Mouse (Mus musculus) liver, embryonic 11.5 days (tissue): ENCODE measurements around the gene Izumo1. TPM values are rescaled to one million over a fixed set of nuclear protein-coding genes. Genes with fewer than 3 reads are reported as not detected.

Experiments used
- ATAC-seq: fragments of 200-750 bp; cut with Nextera tagmentation; replicated peaks from 2 replicates; pipeline ENCODE4 v1.8.0; 2017; ENCODE audit warnings: moderate number of reproducible peaks, mild to moderate bottlenecking, moderate TSS enrichment, moderate library complexity; ENCODE audit not compliant: low FRiP score
- DNase-seq: peaks from one replicate; pipeline ENCODE4 v3.0.0-alpha.2; 2017; ENCODE audit warnings: low spot score
- H3K27ac ChIP-seq: fragments of 300-500 bp; sonication (generic); 2 replicates; pipeline ENCODE4 v1.5.1; 2014; ENCODE audit warnings: mild to moderate bottlenecking, low read depth, low read length, control low read depth
- H3K27me3 ChIP-seq: fragments of 300-500 bp; sonication (generic); replicated peaks from 2 replicates; pipeline ENCODE4 v1.6.1; 2014; ENCODE audit warnings: low read length, mixed read lengths; ENCODE audit not compliant: control insufficient read depth, insufficient read depth
- H3K36me3 ChIP-seq: fragments of 300-500 bp; sonication (generic); 2 replicates; pipeline ENCODE4 v1.6.1; 2014; ENCODE audit warnings: mild to moderate bottlenecking, low read length, moderate library complexity, mixed read lengths; ENCODE audit not compliant: control insufficient read depth, insufficient read depth
- H3K4me1 ChIP-seq: fragments of 300-500 bp; sonication (generic); replicated peaks from 2 replicates; pipeline ENCODE4 v1.6.1; 2014; ENCODE audit warnings: low read length, mixed read lengths; ENCODE audit not compliant: control insufficient read depth, insufficient read depth
- H3K4me2 ChIP-seq: fragments of 300-500 bp; sonication (generic); 2 replicates; pipeline ENCODE4 v1.6.1; 2014; ENCODE audit warnings: mild to moderate bottlenecking, control low read depth, moderate library complexity
- H3K4me3 ChIP-seq: fragments of 300-500 bp; sonication (generic); 2 replicates; pipeline ENCODE4 v1.5.1; 2014; ENCODE audit warnings: low read depth, low read length, control low read depth
- H3K9ac ChIP-seq: fragments of 300-500 bp; sonication (generic); 2 replicates; pipeline ENCODE4 v1.6.1; 2014; ENCODE audit warnings: low read depth, low read length, control low read depth
- H3K9me3 ChIP-seq: fragments of 300-500 bp; sonication (generic); 2 replicates; pipeline ENCODE4 v1.6.1; 2016; ENCODE audit warnings: low read length, inconsistent platforms, mixed read lengths; ENCODE audit not compliant: control insufficient read depth
- WGBS: fragments of 180-500 bp; shearing (Covaris S2); extraction: QIAGEN DNeasy Blood & Tissue Kit; methylation state at CpG from one replicate; pipeline ENCODE4 v1.1.7; 2014; 5-methylcytosine and 5-hydroxymethylcytosine counted together
- polyA plus RNA-seq: library from polyadenylated mRNA; unstranded; fragments of >200 nt; fragmentation: Nextera tagmentation; extraction: Ambion mirVana; gene quantifications from 2 replicates; pipeline ENCODE4 v1.2.1, GENCODE M21; 2014

The Izumo1 gene
- polyA plus RNA-seq, 1 experiment from 2014 or later: 0.22 TPM

DNA sequence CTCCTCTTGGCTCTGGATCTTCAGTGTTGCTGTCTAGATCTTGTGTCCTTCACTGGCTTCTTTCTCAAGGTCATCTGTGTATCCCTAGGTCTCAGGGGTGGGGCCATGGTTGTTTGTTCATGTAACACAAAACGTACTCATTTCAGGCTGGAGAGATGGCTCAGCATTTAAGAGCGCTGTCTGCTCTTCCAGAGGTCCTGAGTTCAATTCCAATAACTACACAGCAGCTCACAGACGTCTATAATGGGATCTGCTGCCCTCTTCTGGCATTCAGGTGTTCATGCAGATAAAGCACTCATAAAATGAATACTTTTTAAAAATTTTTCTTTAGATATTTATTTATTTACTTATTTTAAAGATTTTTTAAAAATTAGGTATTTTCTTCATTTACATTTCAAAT is 30.7 kb upstream of the Izumo1 start:
- ATAC-seq (no peak), DNase-seq (no peak)
- H3K9ac ChIP-seq: no peak overlapping the region
- H3K4me2 ChIP-seq: no peak overlapping the region
- no peak overlapping the region for H3K27ac ChIP-seq
- H3K9me3 ChIP-seq: no peaks in the 10 kb centered on the region
- no peak overlapping the region for H3K4me3 ChIP-seq
- no peaks in the 10 kb centered on the region for H3K27me3 ChIP-seq
- H3K36me3 ChIP-seq: peaks cover 4% of the 10 kb centered on the region
- no peaks in the 10 kb centered on the region for H3K4me1 ChIP-seq
- 60% methylated on average over 3 of the region's 3 CpGs for WGBS

GRCm38 (mm10) chr7:45591880-45592279 is 29.7 kb upstream of the Izumo1 start:
- no peaks in the 10 kb centered on the region for H3K27me3 ChIP-seq
- no peak overlapping the region for H3K9ac ChIP-seq
- H3K4me3 ChIP-seq: no peak overlapping the region
- no peaks in the 10 kb centered on the region for H3K9me3 ChIP-seq
- H3K4me2 ChIP-seq: no peak overlapping the region
- no peaks in the 10 kb centered on the region for H3K4me1 ChIP-seq
- WGBS: 63% methylated on average over 7 of the region's 7 CpGs
- DNase-seq (no peak), ATAC-seq (no peak)
- H3K36me3 ChIP-seq: no peaks in the 10 kb centered on the region
- no peak overlapping the region for H3K27ac ChIP-seq

- no peak overlapping the region for H3K27ac ChIP-seq
Measured at GRCm38 (mm10) chr7:45593118-45593815, 28.3 kb upstream of the Izumo1 start.

GRCm38 (mm10) chr7:45595176-45595575 is 26.4 kb upstream of the Izumo1 start:
- Histone ChIP-seq H3K9me3 (no peaks in the 10 kb centered on the region), H3K4me3 (no peak overlapping the region), H3K4me1 (peaks cover 6% of the 10 kb centered on the region), H3K27ac (no peak overlapping the region), H3K36me3 (no peaks in the 10 kb centered on the region), H3K4me2 (no peak overlapping the region), H3K9ac (no peak overlapping the region), H3K27me3 (no peaks in the 10 kb centered on the region)
- WGBS: 81% methylated on average over 4 of the region's 4 CpGs
- ATAC-seq: no peak
- no peak for DNase-seq

More at GRCm38 (mm10) chr7:45593118-45593815, 28.3 kb upstream of the Izumo1 start:
- peak; percentile 65 for DNase-seq
- WGBS: 23% methylated on average over 10 of the region's 10 CpGs
- no peaks in the 10 kb centered on the region for H3K9me3 ChIP-seq
- H3K27me3 ChIP-seq: no peaks in the 10 kb centered on the region
- H3K4me1 ChIP-seq: no peaks in the 10 kb centered on the region
- no peak overlapping the region for H3K4me2 ChIP-seq
- ATAC-seq: no peak
- H3K36me3 ChIP-seq: no peaks in the 10 kb centered on the region
- H3K4me3 ChIP-seq: no peak overlapping the region
- H3K9ac ChIP-seq: no peak overlapping the region

DNA sequence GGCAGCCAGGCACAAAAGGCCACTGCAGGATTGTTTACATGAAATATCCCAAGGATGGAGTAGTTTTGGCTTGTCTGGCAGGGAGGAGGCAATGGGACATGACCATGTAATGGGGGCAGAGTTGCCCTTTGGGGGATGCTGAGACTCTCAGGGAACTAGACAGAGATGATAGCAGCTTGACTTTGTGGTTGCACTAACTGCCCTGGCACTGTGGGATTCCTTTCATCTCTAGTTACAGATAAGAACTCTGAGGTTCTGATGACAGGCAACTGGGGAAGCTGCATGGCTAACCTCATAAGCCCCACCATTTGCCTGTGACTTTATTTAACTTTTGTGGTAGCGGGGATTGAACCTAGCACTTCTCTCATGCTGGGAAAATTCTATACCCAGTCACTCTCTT is 25.5 kb upstream of the Izumo1 start:
- peaks cover 6% of the 10 kb centered on the region for H3K4me1 ChIP-seq
- no peak overlapping the region for H3K9ac ChIP-seq
- H3K27me3 ChIP-seq: no peaks in the 10 kb centered on the region
- H3K36me3 ChIP-seq: no peaks in the 10 kb centered on the region
- DNase-seq (no peak), ATAC-seq (no peak)
- no peaks in the 10 kb centered on the region for H3K9me3 ChIP-seq
- 67% methylated on average over 1 of the region's 1 CpGs for WGBS
- no peak overlapping the region for H3K4me3 ChIP-seq
- no peak overlapping the region for H3K27ac ChIP-seq
- H3K4me2 ChIP-seq: no peak overlapping the region

GRCm38 (mm10) chr7:45597013-45597412 is 24.6 kb upstream of the Izumo1 start:
- ATAC-seq: no peak
- 80% methylated on average over 5 of the region's 5 CpGs for WGBS
- H3K4me2 ChIP-seq: no peak overlapping the region
- H3K9me3 ChIP-seq: no peaks in the 10 kb centered on the region
- H3K36me3 ChIP-seq: no peaks in the 10 kb centered on the region
- peaks cover 6% of the 10 kb centered on the region for H3K4me1 ChIP-seq
- no peaks in the 10 kb centered on the region for H3K27me3 ChIP-seq
- H3K4me3 ChIP-seq: no peak overlapping the region
- H3K9ac ChIP-seq: no peak overlapping the region
- no peak for DNase-seq
- no peak overlapping the region for H3K27ac ChIP-seq

- ATAC-seq (no peak), DNase-seq (no peak)
- 85% methylated on average over 6 of the region's 6 CpGs for WGBS
- Histone ChIP-seq H3K4me1 (peaks cover 6% of the 10 kb centered on the region), H3K9me3 (no peaks in the 10 kb centered on the region), H3K27me3 (no peaks in the 10 kb centered on the region), H3K27ac (no peak overlapping the region), H3K4me2 (no peak overlapping the region), H3K36me3 (no peaks in the 10 kb centered on the region), H3K9ac (no peak overlapping the region; the same call in 1 of the 2 replicates), H3K4me3 (no peak overlapping the region)
Measured at GRCm38 (mm10) chr7:45597527-45597926, 24.1 kb upstream of the Izumo1 start.

DNA sequence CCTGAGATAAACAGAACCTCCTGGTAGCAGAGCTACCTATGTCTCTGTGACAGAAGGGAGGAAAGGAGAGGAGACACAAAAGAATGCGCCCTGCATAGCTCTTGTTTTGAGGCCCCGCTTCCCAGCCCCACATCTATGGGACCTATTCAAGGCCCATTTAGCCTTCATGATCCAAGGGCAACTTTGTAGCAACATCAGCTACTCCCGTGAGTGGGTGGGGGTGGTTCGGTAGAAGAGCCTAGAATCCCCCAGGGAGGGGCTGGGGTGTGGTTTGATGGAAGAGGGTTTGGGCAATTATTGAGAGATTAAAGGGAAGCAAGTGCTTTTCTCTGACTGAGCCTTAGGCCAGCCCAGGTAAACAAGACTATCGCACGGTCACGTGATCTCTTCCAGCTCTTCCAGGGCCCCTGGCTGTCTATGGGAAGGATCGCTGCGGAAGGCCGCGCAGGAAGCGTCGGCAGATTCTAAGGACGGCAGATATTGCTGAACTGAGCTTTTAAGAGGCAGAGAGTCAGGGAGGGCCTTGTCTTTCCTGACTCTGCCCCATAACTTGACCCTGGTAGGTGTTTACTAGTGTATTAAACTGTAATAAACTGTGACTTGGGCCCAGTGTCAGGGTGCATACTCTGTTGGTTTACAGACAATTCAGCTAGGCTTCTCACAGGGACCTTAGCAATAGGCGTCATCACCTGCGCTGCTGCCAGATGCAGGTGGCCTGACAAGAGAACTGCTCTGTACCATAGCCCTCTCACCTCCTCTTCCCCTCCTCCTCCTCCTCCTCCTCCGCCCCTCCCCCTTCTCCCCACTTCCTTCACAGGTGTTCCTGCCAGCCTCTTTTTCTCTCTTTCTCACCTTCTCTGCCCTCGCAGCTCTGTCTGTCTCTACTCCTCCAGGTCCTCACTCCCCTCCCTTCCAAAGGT is 22.4 kb upstream of the Izumo1 start:
- WGBS: 45% methylated on average over 18 of the region's 18 CpGs
- peak overlapping the region; percentile 29; the same call in 1 of the 2 replicates for H3K4me2 ChIP-seq
- H3K4me1 ChIP-seq: peaks cover 6% of the 10 kb centered on the region
- DNase-seq: no peak
- H3K9me3 ChIP-seq: no peaks in the 10 kb centered on the region
- H3K36me3 ChIP-seq: no peaks in the 10 kb centered on the region
- no peak overlapping the region for H3K27ac ChIP-seq
- H3K4me3 ChIP-seq: no peak overlapping the region
- no peaks in the 10 kb centered on the region for H3K27me3 ChIP-seq
- H3K9ac ChIP-seq: no peak overlapping the region
- ATAC-seq: no peak
